Mouse (Mus musculus): ENCODE measurements at regions not wholly inside any gene's neighbourhood (a gene's known extent, or its start where the extent isn't known, plus 50 kb on each side); places are given as distances from the start of the nearest gene placed in this dataset.

GRCm38 (mm10) chr3:33498645-33499044 lies 301.0 kb upstream of the Ttc14 start:
- Histone ChIP-seq H3K4me3 (ENCODE audit: insufficient read depth, low read depth, low read length) (no peak overlapping the region), H3K27ac (ENCODE audit: insufficient read depth, low read depth, low read length) (no peak overlapping the region), H3K4me1 (ENCODE audit: control insufficient read depth, insufficient read depth, low read length) (no peaks in the 10 kb centered on the region)
- TF ChIP-seq CTCF (IDR thresholded peaks at IDR 0.05; ENCODE audit: insufficient read depth, low read depth, low read length) (no peak), POLR2A (IDR thresholded peaks at IDR 0.05; ENCODE audit: insufficient read depth, low read depth, low read length) (no peak)
- WGBS, result 46% methylated on average over 1 of the region's 1 CpGs

- TF ChIP-seq CTCF (IDR thresholded peaks at IDR 0.05; ENCODE audit: insufficient read depth, low read depth, low read length), result no peak
- TF ChIP-seq POLR2A (IDR thresholded peaks at IDR 0.05; ENCODE audit: insufficient read depth, low read depth, low read length), result no peak
- H3K27ac ChIP-seq (ENCODE audit: insufficient read depth, low read depth, low read length), result no peak overlapping the region
- no peaks in the 10 kb centered on the region for H3K4me1 ChIP-seq (ENCODE audit: control insufficient read depth, insufficient read depth, low read length)
- 68% methylated on average over 2 of the region's 2 CpGs for WGBS
- H3K4me3 ChIP-seq (ENCODE audit: insufficient read depth, low read depth, low read length), result no peak overlapping the region
Observed at GRCm38 (mm10) chr3:33508277-33508676, 291.4 kb upstream of the Ttc14 start.

GRCm38 (mm10) chr3:33544161-33544560 lies 255.5 kb upstream of the Ttc14 start:
- TF ChIP-seq POLR2A (IDR thresholded peaks at IDR 0.05; ENCODE audit: insufficient read depth, low read depth, low read length) (no peak), CTCF (IDR thresholded peaks at IDR 0.05; ENCODE audit: insufficient read depth, low read depth, low read length) (no peak)
- no peak overlapping the region for H3K4me3 ChIP-seq (ENCODE audit: insufficient read depth, low read depth, low read length)
- no peak overlapping the region for H3K27ac ChIP-seq (ENCODE audit: insufficient read depth, low read depth, low read length)
- no peaks in the 10 kb centered on the region for H3K4me1 ChIP-seq (ENCODE audit: control insufficient read depth, insufficient read depth, low read length)
- WGBS, result 89% methylated on average over 1 of the region's 1 CpGs

- Histone ChIP-seq H3K4me3 (ENCODE audit: insufficient read depth, low read depth, low read length) (no peak overlapping the region), H3K4me1 (ENCODE audit: control insufficient read depth, insufficient read depth, low read length) (peaks cover 3% of the 10 kb centered on the region), H3K27ac (ENCODE audit: insufficient read depth, low read depth, low read length) (peak overlapping the region; percentile 20; the same call in 1 of the 2 replicates)
- WGBS, result 17% methylated on average over 4 of the region's 4 CpGs
- TF ChIP-seq CTCF (IDR thresholded peaks at IDR 0.05; ENCODE audit: insufficient read depth, low read depth, low read length), result no peak
- TF ChIP-seq POLR2A (IDR thresholded peaks at IDR 0.05; ENCODE audit: insufficient read depth, low read depth, low read length), result no peak
Observed at GRCm38 (mm10) chr3:33562670-33563360, 236.8 kb upstream of the Ttc14 start.

- H3K27ac ChIP-seq (ENCODE audit: insufficient read depth, low read depth, low read length), result no peak overlapping the region
- no peak overlapping the region for H3K4me3 ChIP-seq (ENCODE audit: insufficient read depth, low read depth, low read length)
- TF ChIP-seq POLR2A (IDR thresholded peaks at IDR 0.05; ENCODE audit: insufficient read depth, low read depth, low read length), result no peak
- no peak for TF ChIP-seq CTCF (IDR thresholded peaks at IDR 0.05; ENCODE audit: insufficient read depth, low read depth, low read length)
- H3K4me1 ChIP-seq (ENCODE audit: control insufficient read depth, insufficient read depth, low read length), result no peaks in the 10 kb centered on the region
- WGBS, result 74% methylated on average over 1 of the region's 1 CpGs
Observed at GRCm38 (mm10) chr3:33580599-33580998, 219.0 kb upstream of the Ttc14 start.

GRCm38 (mm10) chr3:33614206-33614605 lies 185.4 kb upstream of the Ttc14 start:
- Histone ChIP-seq H3K4me3 (ENCODE audit: insufficient read depth, low read depth, low read length) (no peak overlapping the region), H3K27ac (ENCODE audit: insufficient read depth, low read depth, low read length) (no peak overlapping the region), H3K4me1 (ENCODE audit: control insufficient read depth, insufficient read depth, low read length) (no peaks in the 10 kb centered on the region)
- TF ChIP-seq CTCF (IDR thresholded peaks at IDR 0.05; ENCODE audit: insufficient read depth, low read depth, low read length) (no peak), POLR2A (IDR thresholded peaks at IDR 0.05; ENCODE audit: insufficient read depth, low read depth, low read length) (no peak)

- H3K27ac ChIP-seq (ENCODE audit: insufficient read depth, low read depth, low read length), result no peak overlapping the region
- TF ChIP-seq CTCF (IDR thresholded peaks at IDR 0.05; ENCODE audit: insufficient read depth, low read depth, low read length) (no peak), POLR2A (IDR thresholded peaks at IDR 0.05; ENCODE audit: insufficient read depth, low read depth, low read length) (no peak)
- H3K4me3 ChIP-seq (ENCODE audit: insufficient read depth, low read depth, low read length), result no peak overlapping the region
- H3K4me1 ChIP-seq (ENCODE audit: control insufficient read depth, insufficient read depth, low read length), result no peaks in the 10 kb centered on the region
- WGBS, result 59% methylated on average over 1 of the region's 1 CpGs
Observed at GRCm38 (mm10) chr3:33616871-33617270, 182.8 kb upstream of the Ttc14 start.

- no peak for TF ChIP-seq CTCF (IDR thresholded peaks at IDR 0.05; ENCODE audit: insufficient read depth, low read depth, low read length)
Observed at GRCm38 (mm10) chr3:33632928-33633514, 166.6 kb upstream of the Ttc14 start.

GRCm38 (mm10) chr3:33658597-33658996 lies 141.0 kb upstream of the Ttc14 start:
- TF ChIP-seq CTCF (IDR thresholded peaks at IDR 0.05; ENCODE audit: insufficient read depth, low read depth, low read length), result no peak
- TF ChIP-seq POLR2A (IDR thresholded peaks at IDR 0.05; ENCODE audit: insufficient read depth, low read depth, low read length), result no peak
- 88% methylated on average over 5 of the region's 5 CpGs for WGBS
- Histone ChIP-seq H3K27ac (ENCODE audit: insufficient read depth, low read depth, low read length) (no peak overlapping the region), H3K4me3 (ENCODE audit: insufficient read depth, low read depth, low read length) (no peak overlapping the region), H3K4me1 (ENCODE audit: control insufficient read depth, insufficient read depth, low read length) (no peaks in the 10 kb centered on the region)

More at GRCm38 (mm10) chr3:33632928-33633514, 166.6 kb upstream of the Ttc14 start:
- no peak overlapping the region for H3K4me3 ChIP-seq (ENCODE audit: insufficient read depth, low read depth, low read length)
- no peak overlapping the region for H3K27ac ChIP-seq (ENCODE audit: insufficient read depth, low read depth, low read length)
- H3K4me1 ChIP-seq (ENCODE audit: control insufficient read depth, insufficient read depth, low read length), result no peaks in the 10 kb centered on the region
- 35% methylated on average over 2 of the region's 2 CpGs for WGBS
